Mouse (Mus musculus) liver, adult 2 months (tissue): ENCODE data around the gene Fryl.

Experiments
- CTCF ChIP-seq: fragments of 200-500 bp; IDR thresholded peaks from 2 replicates; pipeline ENCODE4 v1.5.1; 2011; ENCODE audit warnings: low read depth, low read length, control low read depth
- POLR2A ChIP-seq: fragments of 200-500 bp; IDR thresholded peaks from 2 replicates; pipeline ENCODE4 v1.6.1; 2011; ENCODE audit warnings: low read length, control low read depth; ENCODE audit not compliant: insufficient read depth; ENCODE audit errors: extremely low read depth

GRCm38 (mm10) chr5:72992474-72992873 lies 263.9 kb downstream of the Fryl start:
- TF ChIP-seq POLR2A: no peak
- TF ChIP-seq CTCF: no peak
